Mouse (Mus musculus) brain, embryonic 14.5 days (tissue): Measurements from ENCODE around the gene Tubal3. TPM values are rescaled to one million over a fixed set of nuclear protein-coding genes. Genes with fewer than 3 reads are reported as not detected.
A peak's percentile ranks its signal among the peaks of the same experiment; 100 is the strongest.
"Not testable (repeated sequence)": the region's sequence is repeated elsewhere in the genome, so short reads cannot be mapped to it uniquely, and the experiment has no call there.

Source experiments
- DNase-seq: peaks from one replicate; pipeline ENCODE4 v3.0.0-alpha.2; 2011; ENCODE audit warnings: low read depth
- CTCF ChIP-seq: fragments of 200-500 bp; IDR thresholded peaks from 2 replicates; pipeline ENCODE4 v1.5.1; 2012; ENCODE audit warnings: inconsistent platforms, mild to moderate bottlenecking, moderate library complexity, borderline replicate concordance; ENCODE audit not compliant: insufficient read depth, insufficient read length; ENCODE audit errors: extremely low read depth
- POLR2A ChIP-seq: fragments of 200-500 bp; IDR thresholded peaks from 2 replicates; pipeline ENCODE4 v1.6.1; 2012; ENCODE audit warnings: mild to moderate bottlenecking, inconsistent platforms, borderline replicate concordance; ENCODE audit not compliant: poor library complexity, insufficient read depth, insufficient read length, severe bottlenecking; ENCODE audit errors: extremely low read depth
- polyA plus RNA-seq: library from polyadenylated mRNA; depleted of rRNA; stranded (reverse); fragments of >200 nt; gene quantifications from 2 replicates; pipeline ENCODE4 v1.2.3, GENCODE M21; 2012

Gene Tubal3
- polyA plus RNA-seq, 1 experiment = not detected

DNA sequence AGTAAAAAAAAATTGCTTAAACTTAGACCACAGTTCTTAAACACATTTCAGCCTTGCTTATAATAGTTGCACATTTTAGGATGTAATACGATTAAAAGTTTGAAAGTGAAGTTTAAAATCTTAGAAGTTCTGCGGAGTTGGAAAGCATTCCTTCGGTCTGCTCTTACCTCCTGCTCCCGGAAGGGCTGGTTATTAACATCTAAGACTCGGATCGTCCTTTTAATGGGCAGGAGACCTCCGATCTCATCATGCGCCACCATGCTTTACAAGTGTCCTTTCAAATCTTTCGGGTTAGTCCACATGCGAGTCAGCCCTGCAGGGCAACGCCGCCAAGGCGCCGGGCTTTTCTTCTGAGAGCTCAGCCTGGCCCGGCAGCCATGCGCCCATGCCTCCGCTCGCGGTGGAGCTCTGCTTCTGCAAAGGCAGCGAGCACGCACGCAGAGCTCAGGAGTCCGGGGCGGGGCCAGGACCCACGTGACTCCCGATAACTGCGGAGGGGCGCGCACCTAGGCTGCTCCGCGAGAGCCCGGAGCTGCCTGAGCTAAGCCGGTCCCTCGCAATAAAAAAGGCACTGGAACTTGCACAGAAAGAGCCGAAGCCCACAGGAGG, 24.8 kb upstream of the Tubal3 start:
- TF ChIP-seq POLR2A (peak; percentile 49; the same call in 1 of the 2 replicates), CTCF (no peak)
- DNase-seq = peak; percentile 94

DNA sequence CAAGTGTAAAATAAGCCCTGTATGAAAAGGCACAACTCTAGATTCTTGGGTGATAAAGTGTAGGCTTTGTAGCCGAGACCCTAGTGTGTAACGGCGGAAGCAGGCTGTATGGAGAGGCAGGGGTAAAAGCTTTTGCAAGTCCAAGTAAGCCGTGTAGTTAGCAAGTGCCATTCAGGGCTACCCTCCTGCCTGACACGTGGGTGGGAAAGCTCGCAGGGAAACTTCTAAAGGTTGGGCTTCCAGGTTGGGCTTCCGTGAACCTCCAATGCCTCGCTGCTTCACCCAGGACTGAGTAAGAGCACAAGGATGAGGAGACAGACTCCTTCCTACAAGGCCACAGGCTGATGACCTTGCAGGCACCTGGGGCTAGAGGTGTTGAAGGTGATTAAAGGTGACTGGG, 23.5 kb upstream of the Tubal3 start:
- no peak for DNase-seq
- TF ChIP-seq POLR2A = no peak
- no peak for TF ChIP-seq CTCF

DNA sequence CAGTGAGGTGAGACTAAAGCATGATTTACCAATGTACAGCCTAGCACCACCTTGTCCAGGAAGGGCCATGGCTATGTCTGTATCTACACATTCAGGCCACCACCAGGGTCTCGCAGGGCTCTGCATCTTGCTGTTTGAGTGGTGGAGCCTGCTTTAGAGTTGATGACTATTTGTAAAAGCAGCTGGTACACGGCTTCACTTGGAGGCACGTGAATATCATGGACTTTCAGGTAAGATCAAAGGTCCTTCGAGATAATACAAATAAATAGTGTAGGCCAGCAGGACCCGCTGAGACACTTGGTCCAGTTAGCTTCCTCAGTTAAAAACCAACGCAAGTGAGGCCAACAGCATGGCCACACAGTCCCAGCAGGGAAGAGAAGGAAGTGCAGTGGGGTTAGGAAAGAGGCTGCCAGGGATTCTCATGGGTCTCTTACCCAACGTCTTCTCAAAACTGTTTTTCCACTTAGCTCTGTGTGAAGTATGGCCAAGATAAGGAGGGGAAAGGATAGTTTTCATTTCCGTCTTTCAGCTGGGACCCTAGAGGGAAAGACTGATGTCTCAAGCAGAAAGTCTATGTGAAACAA, 22.6 kb upstream of the Tubal3 start:
- DNase-seq = no peak
- TF ChIP-seq POLR2A = no peak
- TF ChIP-seq CTCF = no peak

DNA sequence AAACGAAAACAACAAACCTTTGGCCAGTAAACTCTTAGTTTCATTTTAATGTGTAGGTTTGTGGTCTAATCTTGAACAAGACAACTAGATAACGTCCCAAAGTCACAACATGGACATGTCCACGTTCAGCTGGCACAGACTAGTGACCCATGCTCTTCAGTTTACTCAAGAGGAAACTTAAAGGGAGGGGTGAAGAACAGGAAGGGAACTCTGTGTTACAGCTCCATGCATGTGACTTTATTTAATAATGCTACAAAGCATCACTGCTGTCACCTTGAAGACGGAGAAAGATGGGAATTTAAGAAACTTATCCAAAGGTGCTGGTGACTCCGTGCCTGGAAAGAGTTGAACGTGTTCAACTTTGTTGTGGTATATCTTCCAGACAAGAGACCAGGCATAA, 22.0 kb upstream of the Tubal3 start:
- no peak for TF ChIP-seq CTCF
- no peak for TF ChIP-seq POLR2A

DNA sequence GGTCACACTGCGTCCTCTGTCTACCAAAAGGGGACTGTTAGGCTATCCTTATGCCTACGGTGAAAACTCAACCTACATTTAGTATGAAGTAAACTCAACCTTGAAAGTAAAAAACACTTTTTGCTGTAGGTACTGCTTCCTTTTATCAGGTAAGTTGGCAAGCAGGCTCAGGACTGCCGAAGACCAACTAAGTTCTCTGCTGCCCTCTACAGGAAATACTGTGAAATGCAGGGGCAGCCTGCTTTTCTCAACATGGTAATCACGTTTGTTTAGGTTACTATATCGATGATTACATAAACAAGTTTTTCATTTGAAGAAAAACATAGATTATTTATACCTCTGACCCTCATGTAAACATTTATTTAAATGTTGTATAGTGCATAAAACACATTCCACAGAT, 21.2 kb upstream of the Tubal3 start:
- peak; percentile 85 for DNase-seq
- no peak for TF ChIP-seq POLR2A
- TF ChIP-seq CTCF = peak; percentile 80; the same call in 1 of the 2 replicates

More for the DNA sequence above, 22.0 kb upstream of the Tubal3 start:
- DNase-seq = no peak

DNA sequence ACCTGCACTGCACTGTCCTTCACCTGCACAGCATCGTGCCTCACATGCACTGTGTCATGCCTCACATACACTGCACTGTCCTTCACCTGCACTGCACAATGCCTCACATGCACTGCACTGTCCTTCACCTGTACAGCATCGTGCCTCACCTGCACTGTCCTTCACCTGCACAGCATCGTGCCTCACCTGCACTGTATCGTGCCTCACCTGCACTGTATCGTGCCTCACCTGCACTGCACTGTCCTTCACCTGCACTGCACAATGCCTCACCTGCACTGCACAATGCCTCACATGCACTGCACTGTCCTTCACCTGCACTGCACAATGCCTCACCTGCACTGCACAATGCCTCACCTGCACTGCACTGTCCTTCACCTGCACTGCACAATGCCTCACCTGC, 19.9 kb upstream of the Tubal3 start:
- DNase-seq = not testable (repeated sequence)

DNA sequence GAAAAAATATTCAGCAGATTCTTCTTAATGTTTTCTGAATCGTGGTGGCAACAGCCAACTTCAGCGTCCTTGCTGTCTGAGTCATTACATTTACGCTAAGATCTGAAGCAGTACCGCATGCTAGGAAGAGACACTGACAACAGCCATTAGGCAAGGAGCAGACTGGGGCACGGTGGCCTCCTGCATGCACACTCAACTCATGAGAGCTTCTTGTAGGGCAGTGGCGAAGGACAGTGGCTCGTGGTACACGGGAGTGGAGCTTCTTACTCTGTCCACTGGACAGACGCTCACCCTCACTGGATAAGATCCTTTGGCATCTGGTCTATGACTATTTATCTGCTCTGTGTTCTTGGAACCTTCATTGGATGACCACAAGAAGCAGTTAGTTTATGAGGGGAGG, 18.8 kb upstream of the Tubal3 start:
- no peak for DNase-seq
- TF ChIP-seq POLR2A (no peak), CTCF (no peak)

DNA sequence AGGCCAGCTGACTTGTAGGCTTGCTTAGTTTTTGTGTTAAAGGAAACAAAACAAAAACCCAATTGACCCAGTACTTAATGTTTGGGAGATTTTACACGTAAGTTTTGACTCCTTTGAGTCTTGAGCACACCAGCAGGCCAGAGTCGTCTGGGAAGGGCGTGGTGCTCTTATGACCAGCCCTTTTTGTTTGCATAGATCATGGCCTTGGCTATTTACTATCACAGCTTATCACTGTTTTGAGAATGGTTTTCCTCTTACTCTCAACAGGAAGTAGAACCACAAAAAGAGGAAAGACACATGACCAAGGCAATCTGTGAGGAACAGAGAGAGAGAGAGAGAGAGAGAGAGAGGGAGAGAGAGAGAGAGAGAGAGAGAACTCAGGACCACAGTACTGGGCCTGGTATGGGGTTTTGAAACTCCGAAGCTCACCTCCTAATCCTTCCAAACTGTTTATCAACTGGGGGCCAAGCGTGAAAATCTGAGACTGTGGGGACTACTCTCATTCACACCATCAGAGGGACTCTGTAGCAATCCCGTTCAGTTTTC, 10.8 kb upstream of the Tubal3 start:
- TF ChIP-seq POLR2A = no peak
- TF ChIP-seq CTCF = no peak
- DNase-seq = no peak

DNA sequence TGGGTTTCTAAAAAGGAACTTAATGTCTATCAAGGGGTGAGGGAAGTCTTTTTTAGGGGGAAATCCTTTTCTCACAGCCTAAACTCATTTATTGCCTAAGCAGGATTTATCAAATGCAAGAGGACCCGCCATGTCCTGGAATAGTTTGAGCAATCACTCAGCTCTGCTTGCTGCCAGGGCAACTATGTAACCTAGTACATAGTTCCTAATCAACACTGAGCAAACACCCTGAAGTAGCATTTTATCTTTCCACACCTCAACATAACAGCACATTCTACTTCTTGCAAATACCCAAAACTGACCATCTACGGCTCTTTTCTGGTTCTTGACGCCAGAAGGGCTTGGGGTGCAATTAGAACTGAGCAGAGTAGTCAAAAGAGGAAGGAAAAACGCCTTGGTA, 9.8 kb upstream of the Tubal3 start:
- DNase-seq = no peak
- TF ChIP-seq CTCF (no peak), POLR2A (no peak)

DNA sequence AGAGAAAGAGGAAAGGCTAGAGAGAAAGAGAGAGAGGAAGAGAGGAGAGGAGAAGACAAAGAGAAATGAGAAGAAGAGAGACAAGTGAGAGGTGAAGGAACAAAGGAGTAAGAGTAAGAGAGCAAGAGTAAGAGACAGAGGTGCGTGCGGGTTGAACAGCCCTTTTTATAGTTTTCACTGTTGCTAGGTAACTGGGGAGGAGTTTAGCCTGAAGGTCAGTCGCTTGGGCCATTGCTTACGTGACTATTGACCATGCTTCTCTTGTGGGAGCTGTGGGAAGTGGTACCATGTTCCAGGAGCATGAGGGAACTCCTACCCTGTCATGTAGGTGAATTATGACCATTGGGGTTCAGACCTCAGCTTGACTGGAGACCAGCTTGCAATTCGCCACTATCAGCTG, 7.7 kb upstream of the Tubal3 start:
- DNase-seq = no peak
- TF ChIP-seq CTCF (no peak), POLR2A (no peak)

DNA sequence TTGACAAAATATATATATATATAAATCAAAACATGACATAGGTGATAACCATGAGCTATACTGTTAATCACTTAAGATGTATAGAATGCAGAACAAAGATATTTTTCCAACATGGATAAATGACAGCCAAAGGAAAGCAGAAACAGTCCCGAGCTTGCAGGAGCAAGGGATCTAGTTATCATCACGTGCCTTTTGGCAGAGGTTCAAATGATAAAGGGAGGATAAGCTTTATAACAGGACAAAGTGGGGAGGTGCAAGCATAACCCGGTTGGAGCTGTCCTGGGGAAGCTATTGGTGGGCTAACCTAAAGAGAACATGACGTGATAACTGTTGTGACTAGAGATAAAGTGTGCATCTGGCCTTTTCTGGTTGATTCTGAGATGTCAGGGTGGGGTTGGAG, 4.6 kb upstream of the Tubal3 start:
- DNase-seq = no peak

DNA sequence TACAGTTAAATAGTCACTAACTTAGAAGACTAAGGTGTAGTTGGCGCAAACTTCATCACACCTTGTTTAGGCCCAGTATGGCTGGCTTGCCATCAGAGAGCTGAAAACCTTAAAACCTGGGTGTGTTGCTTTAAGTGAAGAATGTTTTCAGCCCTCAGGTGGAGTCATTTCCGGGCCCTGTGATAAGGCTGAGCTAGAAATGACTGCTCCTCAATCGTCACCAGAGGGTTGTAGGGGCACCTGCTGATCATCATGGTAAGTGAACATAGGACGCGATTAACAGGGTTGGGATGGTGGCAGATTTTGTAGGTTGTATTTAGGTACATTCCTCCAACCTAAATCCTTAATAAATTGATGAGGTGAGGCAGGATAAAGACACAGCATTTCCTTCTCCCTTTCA, 6.4 kb downstream of the Tubal3 start:
- DNase-seq = no peak
- TF ChIP-seq CTCF (no peak), POLR2A (no peak)

More for the DNA sequence above, 4.6 kb upstream of the Tubal3 start:
- TF ChIP-seq CTCF (no peak), POLR2A (no peak)
